Mouse (Mus musculus) cerebellum, postnatal 36 days (tissue): ENCODE data around the gene Slco3a1.
A peak's percentile ranks its signal among the peaks of the same experiment; 100 is the strongest.

Experiments
- DNase-seq, 2 experiments: peaks; one replicate each; pipeline ENCODE4 v3.0.0; 2021 to 2022; ENCODE audit warnings: mixed read lengths in 2 of 2

Gene Slco3a1

GRCm38 (mm10) chr7:74554608-74555311 is at the start of gene Slco3a1:
TSS of gene Slco3a1 (minus strand) at chr7:74554780.
- peak; percentile 79 to 85 for DNase-seq

- no peak for DNase-seq
These were observed 46.4 kb upstream of the Slco3a1 start for GRCm38 (mm10) chr7:74600996-74601395.

GRCm38 (mm10) chr7:74579411-74579810 is 24.8 kb upstream of the Slco3a1 start:
- no peak for DNase-seq

GRCm38 (mm10) chr7:74575678-74576077 is 21.1 kb upstream of the Slco3a1 start:
- DNase-seq: no peak

- peak; percentile 72 for DNase-seq
These were observed 836 bp upstream of the Slco3a1 start for GRCm38 (mm10) chr7:74555416-74555815.

GRCm38 (mm10) chr7:74554041-74554561 is 479 bp downstream of the Slco3a1 start:
- peak; percentile 68 to 70 for DNase-seq

GRCm38 (mm10) chr7:74553111-74553650 is 1.4 kb downstream of the Slco3a1 start:
- no peak for DNase-seq

- no peak for DNase-seq
These were observed 2.0 kb downstream of the Slco3a1 start for GRCm38 (mm10) chr7:74552546-74552945.

GRCm38 (mm10) chr7:74552000-74552358 is 2.6 kb downstream of the Slco3a1 start:
- no peak for DNase-seq

- DNase-seq: peak; percentile 69 to 73
These were observed 3.1 kb downstream of the Slco3a1 start for GRCm38 (mm10) chr7:74551338-74551999.

- no peak for DNase-seq
These were observed 4.9 kb downstream of the Slco3a1 start for GRCm38 (mm10) chr7:74549686-74550085.

GRCm38 (mm10) chr7:74549013-74549582 is 5.5 kb downstream of the Slco3a1 start:
- no peak for DNase-seq

GRCm38 (mm10) chr7:74546691-74547090 is 7.9 kb downstream of the Slco3a1 start:
- no peak for DNase-seq

GRCm38 (mm10) chr7:74545498-74545990 is 9.0 kb downstream of the Slco3a1 start:
- DNase-seq: no peak

GRCm38 (mm10) chr7:74544306-74544705 is 10.3 kb downstream of the Slco3a1 start:
- DNase-seq: peak in 1 of 2 experiments; percentile 38

- DNase-seq: peak; percentile 36 to 38
These were observed 12.6 kb downstream of the Slco3a1 start for GRCm38 (mm10) chr7:74541958-74542357.

GRCm38 (mm10) chr7:74540933-74541725 is 13.5 kb downstream of the Slco3a1 start:
- no peak for DNase-seq

GRCm38 (mm10) chr7:74536186-74536585 is 18.4 kb downstream of the Slco3a1 start:
- DNase-seq: no peak

GRCm38 (mm10) chr7:74531468-74532097 is 23.0 kb downstream of the Slco3a1 start:
- no peak for DNase-seq

- no peak for DNase-seq
These were observed 24.7 kb downstream of the Slco3a1 start for GRCm38 (mm10) chr7:74529877-74530276.

GRCm38 (mm10) chr7:74529183-74529757 is 25.3 kb downstream of the Slco3a1 start:
- DNase-seq: no peak

GRCm38 (mm10) chr7:74528182-74528581 is 26.4 kb downstream of the Slco3a1 start:
- peak; percentile 72 for DNase-seq
